Mouse (Mus musculus): ENCODE measurements at regions not wholly inside any gene's neighbourhood (a gene's known extent, or its start where the extent isn't known, plus 50 kb on each side); places are given as distances from the start of the nearest gene placed in this dataset.

DNA sequence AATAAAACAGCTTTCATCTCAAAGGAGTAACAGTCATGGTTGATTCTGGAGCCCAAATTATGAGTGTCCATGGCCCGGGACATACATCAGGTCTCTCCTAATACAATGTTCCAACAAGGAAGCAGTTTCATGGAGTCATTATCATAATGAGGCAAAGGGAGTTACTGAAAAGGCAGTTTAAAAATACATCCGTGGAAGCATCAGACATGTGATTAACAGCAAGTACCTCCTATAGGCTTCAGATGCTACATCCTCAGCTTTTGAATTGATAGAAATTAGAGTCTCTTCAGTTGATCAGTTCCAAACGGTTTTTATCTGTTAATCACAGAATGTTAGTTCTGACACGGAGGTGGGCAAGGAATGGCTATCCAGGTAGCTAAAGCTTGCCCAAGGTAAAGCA, 110.5 kb downstream of the Rchy1 start:
- TF ChIP-seq MYOD1 (IDR thresholded peaks at IDR 0.05; ENCODE audit: control insufficient read depth in 1 of 3, insufficient read length in 2 of 3, low read depth in 2 of 3) (no peak), E2F4 (IDR thresholded peaks at IDR 0.05; ENCODE audit: insufficient read depth) (no peak), MAX (IDR thresholded peaks at IDR 0.05; ENCODE audit: low read depth) (no peak), POLR2A (IDR thresholded peaks at IDR 0.05; ENCODE audit: insufficient read length, low read depth) (no peak), USF1 (IDR thresholded peaks at IDR 0.05; ENCODE audit: low read depth) (no peak), MYOG (IDR thresholded peaks at IDR 0.05; ENCODE audit: control insufficient read depth in 1 of 3, insufficient read depth in 1 of 3, insufficient read length in 2 of 3, low read depth in 2 of 3) (no peak), CEBPB (IDR thresholded peaks at IDR 0.05; ENCODE audit: insufficient read depth, poor library complexity, severe bottlenecking) (no peak), TCF12 (IDR thresholded peaks at IDR 0.05; ENCODE audit: insufficient read depth, poor library complexity, severe bottlenecking) (no peak), REST (IDR thresholded peaks at IDR 0.05; ENCODE audit: insufficient read depth, insufficient read length) (no peak)
